Mouse (Mus musculus): ENCODE results near the gene Csgalnact2.
A peak's percentile ranks its signal among the peaks of the same experiment; 100 is the strongest.

GRCm38 (mm10) chr6:118087955-118088354 lies 51.0 kb downstream of the Csgalnact2 start:
- 0 out of 2 replicates have a peak, but pooled peaks have one; percentile 12 for TF ChIP-seq CTCF (IDR thresholded peaks at IDR 0.05; ENCODE audit: low read depth, low read length)
- no peak for TF ChIP-seq POLR2A (IDR thresholded peaks at IDR 0.05; ENCODE audit: extremely low read depth, insufficient read depth, low read length)
